Mouse (Mus musculus) forebrain, embryonic 11.5 days (tissue): ENCODE measurements around the gene Krt87. TPM values are rescaled to one million over a fixed set of nuclear protein-coding genes. Genes with fewer than 3 reads are reported as not detected.

Experiments
- ATAC-seq: fragments of 200-750 bp; cut with Nextera tagmentation; replicated peaks from 2 replicates; pipeline ENCODE4 v1.8.0; 2017; ENCODE audit warnings: moderate TSS enrichment; ENCODE audit not compliant: low FRiP score
- DNase-seq: peaks from one replicate; pipeline ENCODE4 v3.0.0-alpha.2; 2017; ENCODE audit warnings: low spot score
- H3K27ac ChIP-seq: fragments of 300-500 bp; sonication (generic); 2 replicates; pipeline ENCODE4 v1.5.1; 2014; ENCODE audit warnings: low read depth, low read length
- H3K27me3 ChIP-seq: fragments of 300-500 bp; sonication (generic); 2 replicates; pipeline ENCODE4 v1.6.1; 2014; ENCODE audit warnings: mild to moderate bottlenecking, low read length, mixed read lengths; ENCODE audit not compliant: control insufficient read depth, insufficient read depth
- H3K36me3 ChIP-seq: fragments of 300-500 bp; sonication (generic); 2 replicates; pipeline ENCODE4 v1.6.1; 2014; ENCODE audit warnings: mild to moderate bottlenecking, low read length, moderate library complexity, mixed read lengths; ENCODE audit not compliant: control insufficient read depth, insufficient read depth
- H3K4me1 ChIP-seq: fragments of 300-500 bp; sonication (generic); replicated peaks from 2 replicates; pipeline ENCODE4 v1.6.1; 2014; ENCODE audit warnings: low read length, mixed read lengths; ENCODE audit not compliant: control insufficient read depth, insufficient read depth
- H3K4me2 ChIP-seq: fragments of 300-500 bp; sonication (generic); 2 replicates; pipeline ENCODE4 v1.6.1; 2014; ENCODE audit warnings: low read depth, mild to moderate bottlenecking, low read length, moderate library complexity, mixed read lengths; ENCODE audit not compliant: severe bottlenecking
- H3K4me3 ChIP-seq: fragments of 300-500 bp; sonication (generic); 2 replicates; pipeline ENCODE4 v1.5.1; 2014; ENCODE audit warnings: low read depth, low read length
- H3K9ac ChIP-seq: fragments of 300-500 bp; sonication (generic); 2 replicates; pipeline ENCODE4 v1.6.1; 2014; ENCODE audit warnings: low read length
- H3K9me3 ChIP-seq: fragments of 300-500 bp; sonication (generic); 2 replicates; pipeline ENCODE4 v1.6.1; 2016; ENCODE audit warnings: low read length, mixed read lengths; ENCODE audit not compliant: control insufficient read depth
- WGBS: fragments of 180-500 bp; shearing (Covaris S2); extraction: QIAGEN DNeasy Blood & Tissue Kit; methylation state at CpG from one replicate; pipeline ENCODE4 v1.1.7; 2014; 5-methylcytosine and 5-hydroxymethylcytosine counted together
- polyA plus RNA-seq: library from polyadenylated mRNA; unstranded; fragments of >200 nt; fragmentation: Nextera tagmentation; extraction: Ambion mirVana; gene quantifications from 2 replicates; pipeline ENCODE4 v1.2.1, GENCODE M21; 2014

Gene Krt87
- polyA plus RNA-seq, 1 experiment from 2014 or later, result not detected

DNA sequence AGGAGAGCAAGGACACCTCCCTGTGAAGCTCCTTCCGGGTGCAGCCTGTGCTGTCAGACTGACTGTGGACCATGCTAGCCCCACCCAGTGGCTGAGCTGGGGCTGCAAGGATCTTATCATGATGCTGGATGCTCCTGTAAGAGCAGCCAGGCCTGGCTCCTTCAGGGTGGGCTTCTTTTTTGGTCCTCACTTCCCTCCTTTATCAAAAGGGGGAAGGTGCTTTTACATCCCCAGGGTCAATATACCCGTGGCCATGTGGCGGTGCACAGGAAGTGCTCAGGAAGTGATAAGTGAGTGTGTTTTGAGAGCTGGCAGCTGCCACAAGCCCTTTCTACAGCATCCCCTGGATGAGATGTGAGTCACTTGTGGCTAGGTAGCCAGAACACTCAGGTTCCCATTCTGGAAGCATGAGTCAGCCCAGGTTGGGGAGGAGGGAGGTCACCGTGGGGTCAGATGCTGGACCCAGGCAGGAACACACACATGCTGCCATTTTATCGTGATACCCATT lies 50.5 kb downstream of the Krt87 start:
- Histone ChIP-seq H3K27me3 (no peaks in the 10 kb centered on the region), H3K36me3 (no peaks in the 10 kb centered on the region), H3K4me2 (no peak overlapping the region), H3K4me3 (no peak overlapping the region), H3K4me1 (no peaks in the 10 kb centered on the region), H3K9me3 (no peaks in the 10 kb centered on the region), H3K9ac (no peak overlapping the region), H3K27ac (no peak overlapping the region)
- WGBS, result 61% methylated on average over 5 of the region's 5 CpGs
- DNase-seq, result no peak
- no peak for ATAC-seq

GRCm38 (mm10) chr15:101387176-101387575 lies 51.4 kb downstream of the Krt87 start:
- ATAC-seq, result no peak
- Histone ChIP-seq H3K4me2 (no peak overlapping the region), H3K4me1 (no peaks in the 10 kb centered on the region), H3K9ac (no peak overlapping the region), H3K27ac (no peak overlapping the region), H3K36me3 (no peaks in the 10 kb centered on the region), H3K4me3 (no peak overlapping the region), H3K9me3 (no peaks in the 10 kb centered on the region), H3K27me3 (no peaks in the 10 kb centered on the region)
- WGBS, result 54% methylated on average over 3 of the region's 3 CpGs
- DNase-seq, result no peak

DNA sequence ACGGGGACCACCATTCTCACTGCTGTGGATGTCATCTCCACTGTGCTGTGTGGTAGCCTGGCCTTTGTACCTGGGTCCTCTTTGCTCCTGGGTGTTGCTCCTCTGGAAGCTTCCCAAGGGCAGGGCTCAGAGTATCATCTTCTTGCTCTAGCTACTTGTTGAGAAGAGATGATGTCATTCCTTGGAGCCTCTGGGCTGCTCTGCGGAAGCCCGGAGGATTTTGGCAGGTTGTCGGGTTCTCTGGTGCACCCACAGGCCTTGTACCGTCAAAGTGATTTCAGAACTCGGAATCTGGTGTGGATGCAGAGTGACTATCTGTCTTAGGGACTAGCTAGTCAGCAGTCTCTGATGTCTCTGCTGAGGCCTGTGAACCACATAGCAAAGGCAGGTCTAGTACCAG lies 53.5 kb downstream of the Krt87 start:
- Histone ChIP-seq H3K4me3 (no peak overlapping the region), H3K27me3 (no peaks in the 10 kb centered on the region), H3K9ac (no peak overlapping the region), H3K27ac (no peak overlapping the region), H3K36me3 (no peaks in the 10 kb centered on the region), H3K4me2 (no peak overlapping the region), H3K9me3 (no peaks in the 10 kb centered on the region), H3K4me1 (no peaks in the 10 kb centered on the region)
- 91% methylated on average over 6 of the region's 6 CpGs for WGBS
- ATAC-seq, result no peak
- DNase-seq, result no peak

- Histone ChIP-seq H3K27ac (no peak overlapping the region), H3K4me1 (no peaks in the 10 kb centered on the region), H3K9ac (no peak overlapping the region), H3K4me3 (no peak overlapping the region), H3K27me3 (no peaks in the 10 kb centered on the region), H3K36me3 (no peaks in the 10 kb centered on the region), H3K9me3 (no peaks in the 10 kb centered on the region), H3K4me2 (no peak overlapping the region)
- ATAC-seq (no peak), DNase-seq (no peak)
- 85% methylated on average over 7 of the region's 7 CpGs for WGBS
Observed at GRCm38 (mm10) chr15:101384610-101385009, 54.0 kb downstream of the Krt87 start.

DNA sequence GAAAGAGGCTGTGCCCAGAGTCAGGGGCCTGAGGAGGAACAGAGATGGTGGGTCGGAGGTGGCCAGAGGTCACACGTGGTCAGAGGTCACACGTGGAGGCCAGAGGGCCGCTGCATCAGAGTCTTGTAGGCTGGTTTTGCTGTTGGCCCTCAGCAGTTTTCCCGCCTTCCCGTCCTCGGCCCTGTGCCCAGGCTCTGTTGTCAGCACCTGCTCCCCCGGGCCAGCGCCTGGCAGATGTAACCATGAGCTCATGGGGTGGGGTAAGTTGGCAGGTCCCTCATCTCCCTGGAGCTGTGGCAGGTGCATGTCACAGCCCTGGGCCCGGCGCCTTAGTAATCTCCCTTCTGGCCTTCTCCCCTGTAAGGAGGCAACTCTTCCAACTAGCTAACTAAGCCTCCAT lies 55.8 kb downstream of the Krt87 start:
- Histone ChIP-seq H3K4me3 (no peak overlapping the region), H3K27ac (no peak overlapping the region), H3K9me3 (no peaks in the 10 kb centered on the region), H3K4me2 (no peak overlapping the region), H3K27me3 (no peaks in the 10 kb centered on the region), H3K36me3 (no peaks in the 10 kb centered on the region), H3K9ac (no peak overlapping the region), H3K4me1 (no peaks in the 10 kb centered on the region; the same call in 1 of the 2 replicates)
- DNase-seq (no peak), ATAC-seq (no peak)
- 85% methylated on average over 11 of the region's 11 CpGs for WGBS

- 69% methylated on average over 9 of the region's 9 CpGs for WGBS
- H3K9me3 ChIP-seq, result no peaks in the 10 kb centered on the region
Observed at GRCm38 (mm10) chr15:101381758-101382157, 56.8 kb downstream of the Krt87 start.

More at GRCm38 (mm10) chr15:101381758-101382157, 56.8 kb downstream of the Krt87 start:
- Histone ChIP-seq H3K36me3 (no peaks in the 10 kb centered on the region), H3K4me1 (no peaks in the 10 kb centered on the region; the same call in 1 of the 2 replicates), H3K27me3 (no peaks in the 10 kb centered on the region), H3K4me2 (no peak overlapping the region), H3K9ac (no peak overlapping the region), H3K27ac (no peak overlapping the region), H3K4me3 (no peak overlapping the region)
- ATAC-seq, result no peak
- no peak for DNase-seq

Other genes with a start within 250 kb of the Krt87 start
- gene Grasp, start 214.6 kb downstream of the Krt87 start, polyA plus RNA-seq, result 4.6 and 5.6 TPM in 2 replicates
- gene Nr4a1, start 184.5 kb downstream of the Krt87 start, polyA plus RNA-seq, result 2.6 and 2.7 TPM in 2 replicates
- gene Atg101, start 154.5 kb downstream of the Krt87 start, polyA plus RNA-seq, result 62.1 and 65.7 TPM in 2 replicates
- gene 6030408B16Rik, start 145.6 kb downstream of the Krt87 start, polyA plus RNA-seq, result 0.21 and 0.71 TPM in 2 replicates
- gene Krt80, start 68.6 kb downstream of the Krt87 start, polyA plus RNA-seq, result not detected in 2 replicates
- gene Krt7, start 27.8 kb downstream of the Krt87 start, polyA plus RNA-seq, result 6.8 and 9.3 TPM in 2 replicates
- not detected in 2 replicates for gene Krt88, start 8.9 kb upstream of the Krt87 start, polyA plus RNA-seq
- not detected in 2 replicates for gene Krt81, start 24.9 kb upstream of the Krt87 start, polyA plus RNA-seq
- not detected in 2 replicates for gene Krt86, start 34.7 kb upstream of the Krt87 start, polyA plus RNA-seq
- 0.27 TPM in 1 of 2 replicates, not detected in the other for gene Krt83, start 52.7 kb upstream of the Krt87 start, polyA plus RNA-seq
- gene Gm49425, start 78.5 kb upstream of the Krt87 start, polyA plus RNA-seq, result not detected in 2 replicates
- gene Krt84, start 94.0 kb upstream of the Krt87 start, polyA plus RNA-seq, result not detected in 2 replicates
- not detected in 2 replicates for gene Krt82, start 111.9 kb upstream of the Krt87 start, polyA plus RNA-seq
- gene Krt90, start 124.1 kb upstream of the Krt87 start, polyA plus RNA-seq, result 0.21 and 0.41 TPM in 2 replicates
- not detected in 2 replicates for gene Krt75, start 135.1 kb upstream of the Krt87 start, polyA plus RNA-seq
- not detected in 2 replicates for gene Gm5414, start 189.4 kb upstream of the Krt87 start, polyA plus RNA-seq
- not detected in 2 replicates for gene Gm5478, start 208.6 kb upstream of the Krt87 start, polyA plus RNA-seq
- gene Krt6b, start 241.5 kb upstream of the Krt87 start, polyA plus RNA-seq, result not detected in 2 replicates